Mouse (Mus musculus): ENCODE results near the gene Appbp2. TPM values are rescaled to one million over a fixed set of nuclear protein-coding genes. Genes with fewer than 3 reads are reported as not detected.
A peak's percentile ranks its signal among the peaks of the same experiment; 100 is the strongest.

Appbp2 gene
- polyA plus RNA-seq, 2 experiments: 30.4 to 48.0 TPM

DNA sequence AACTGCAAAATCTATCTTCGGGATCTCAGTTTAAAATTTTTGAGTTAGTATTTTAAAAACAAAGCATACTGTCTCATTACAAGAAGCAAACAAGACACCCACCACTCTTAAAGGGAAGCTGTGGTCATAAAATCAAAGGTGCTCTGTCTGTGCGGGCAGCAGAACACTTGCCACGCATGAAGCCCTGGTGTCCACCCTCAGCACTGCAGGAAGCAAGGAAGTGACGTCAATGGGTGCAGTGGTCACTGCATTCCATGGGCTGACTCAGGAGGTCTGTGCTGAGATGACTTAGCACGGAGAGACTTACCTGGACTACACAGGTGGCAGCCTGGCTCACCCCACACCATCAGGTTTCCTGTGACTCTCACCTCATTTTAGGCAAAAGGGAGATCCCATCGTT, 57.2 kb downstream of the Appbp2 start:
- Histone ChIP-seq H3K4me2 (replicated peaks; ENCODE audit: low read depth, low read length, severe bottlenecking) (no peak overlapping the region), H3K9ac (ENCODE audit: low read depth, low read length, severe bottlenecking) (no peak overlapping the region), H3K9me3 (ENCODE audit: control insufficient read depth, low read length) (no peaks in the 10 kb centered on the region), H3K4me3 (replicated peaks; ENCODE audit: low read length) (no peak overlapping the region), H3K4me1 (ENCODE audit: control insufficient read depth, insufficient read depth, low read length) (no peaks in the 10 kb centered on the region), H3K27ac (replicated peaks; ENCODE audit: low read depth, low read length) (no peak overlapping the region), H3K36me3 (ENCODE audit: control insufficient read depth, insufficient read depth, low read length) (no peaks in the 10 kb centered on the region), H3K27me3 (ENCODE audit: control insufficient read depth, insufficient read depth, low read length) (no peaks in the 10 kb centered on the region)
- no peak for TF ChIP-seq POLR2A (IDR thresholded peaks at IDR 0.05; ENCODE audit: borderline replicate concordance, extremely low read depth, insufficient read depth, insufficient read length)
- DNase-seq (ENCODE audit: low spot score): no peak
- no peak for ATAC-seq (ENCODE audit: low FRiP score, low read depth)
- WGBS: 79% methylated on average over 6 of the region's 6 CpGs

DNA sequence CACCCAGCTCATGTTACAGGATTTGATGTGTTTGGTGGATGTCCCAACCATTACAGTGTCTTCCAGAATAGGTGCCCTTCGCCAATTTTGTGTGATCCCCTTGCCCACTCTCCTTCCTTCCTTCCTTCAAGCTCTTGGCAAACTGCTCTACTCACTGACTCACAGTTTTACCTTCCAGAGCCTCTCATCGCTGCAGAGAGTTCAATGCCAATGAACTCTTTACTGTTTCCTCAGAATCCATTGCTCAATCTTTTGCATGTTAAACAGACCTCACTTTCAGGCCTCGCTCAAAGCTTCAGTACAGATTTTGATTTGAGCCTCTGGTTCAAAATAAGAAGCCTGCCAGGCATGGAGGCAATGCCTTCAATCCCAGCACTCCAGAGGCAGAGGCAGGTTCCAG, 59.0 kb downstream of the Appbp2 start:
- no peak overlapping the region for H3K9ac ChIP-seq (ENCODE audit: low read depth, low read length, severe bottlenecking)
- no peak overlapping the region for H3K27ac ChIP-seq (replicated peaks; ENCODE audit: low read depth, low read length)
- no peak overlapping the region for H3K4me3 ChIP-seq (replicated peaks; ENCODE audit: low read length)
- DNase-seq (ENCODE audit: low spot score) (no peak), ATAC-seq (ENCODE audit: low FRiP score, low read depth) (no peak)
- H3K9me3 ChIP-seq (ENCODE audit: control insufficient read depth, low read length): no peaks in the 10 kb centered on the region
- no peaks in the 10 kb centered on the region for H3K27me3 ChIP-seq (ENCODE audit: control insufficient read depth, insufficient read depth, low read length)
- H3K4me1 ChIP-seq (ENCODE audit: control insufficient read depth, insufficient read depth, low read length): no peaks in the 10 kb centered on the region
- H3K36me3 ChIP-seq (ENCODE audit: control insufficient read depth, insufficient read depth, low read length): no peaks in the 10 kb centered on the region
- 81% methylated on average over 3 of the region's 3 CpGs for WGBS
- H3K4me2 ChIP-seq (replicated peaks; ENCODE audit: low read depth, low read length, severe bottlenecking): no peak overlapping the region
- TF ChIP-seq POLR2A (IDR thresholded peaks at IDR 0.05; ENCODE audit: borderline replicate concordance, extremely low read depth, insufficient read depth, insufficient read length): no peak

DNA sequence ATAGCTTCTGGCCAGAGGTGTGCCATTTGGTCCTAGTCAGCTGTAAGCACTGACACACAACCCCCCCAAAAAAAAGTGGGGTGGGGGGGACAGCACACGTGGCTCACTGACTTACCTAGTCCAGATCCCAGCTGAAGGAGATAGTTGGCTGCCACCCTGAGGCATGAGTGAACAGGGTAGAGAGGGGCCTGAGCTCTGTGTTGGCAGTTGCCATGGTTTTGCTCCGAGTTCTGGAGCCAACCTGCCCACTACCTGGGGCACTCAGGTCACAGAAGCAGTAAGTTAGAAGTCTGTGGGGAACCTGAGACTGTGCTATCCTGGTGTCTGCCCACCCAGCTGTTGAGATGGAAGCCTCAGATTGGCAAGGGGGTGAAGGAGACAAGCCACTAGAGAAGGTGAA, 64.1 kb downstream of the Appbp2 start:
- Histone ChIP-seq H3K4me1 (ENCODE audit: control insufficient read depth, insufficient read depth, low read length) (no peaks in the 10 kb centered on the region), H3K4me3 (replicated peaks; ENCODE audit: low read length) (no peak overlapping the region; the same call in 1 of the 2 replicates), H3K9me3 (ENCODE audit: control insufficient read depth, low read length) (no peaks in the 10 kb centered on the region), H3K4me2 (replicated peaks; ENCODE audit: low read depth, low read length, severe bottlenecking) (peak overlapping the region; percentile 61; the same call in 1 of the 2 replicates), H3K27me3 (ENCODE audit: control insufficient read depth, insufficient read depth, low read length) (no peaks in the 10 kb centered on the region), H3K9ac (ENCODE audit: low read depth, low read length, severe bottlenecking) (0 out of 2 replicates have a peak overlapping the region, but pooled peaks have one; percentile 58), H3K36me3 (ENCODE audit: control insufficient read depth, insufficient read depth, low read length) (no peaks in the 10 kb centered on the region), H3K27ac (replicated peaks; ENCODE audit: low read depth, low read length) (no peak overlapping the region)
- no peak for TF ChIP-seq POLR2A (IDR thresholded peaks at IDR 0.05; ENCODE audit: borderline replicate concordance, extremely low read depth, insufficient read depth, insufficient read length)
- WGBS: 27% methylated on average over 2 of the region's 2 CpGs
- DNase-seq (ENCODE audit: low spot score): no peak
- ATAC-seq (ENCODE audit: low FRiP score, low read depth): no peak

DNA sequence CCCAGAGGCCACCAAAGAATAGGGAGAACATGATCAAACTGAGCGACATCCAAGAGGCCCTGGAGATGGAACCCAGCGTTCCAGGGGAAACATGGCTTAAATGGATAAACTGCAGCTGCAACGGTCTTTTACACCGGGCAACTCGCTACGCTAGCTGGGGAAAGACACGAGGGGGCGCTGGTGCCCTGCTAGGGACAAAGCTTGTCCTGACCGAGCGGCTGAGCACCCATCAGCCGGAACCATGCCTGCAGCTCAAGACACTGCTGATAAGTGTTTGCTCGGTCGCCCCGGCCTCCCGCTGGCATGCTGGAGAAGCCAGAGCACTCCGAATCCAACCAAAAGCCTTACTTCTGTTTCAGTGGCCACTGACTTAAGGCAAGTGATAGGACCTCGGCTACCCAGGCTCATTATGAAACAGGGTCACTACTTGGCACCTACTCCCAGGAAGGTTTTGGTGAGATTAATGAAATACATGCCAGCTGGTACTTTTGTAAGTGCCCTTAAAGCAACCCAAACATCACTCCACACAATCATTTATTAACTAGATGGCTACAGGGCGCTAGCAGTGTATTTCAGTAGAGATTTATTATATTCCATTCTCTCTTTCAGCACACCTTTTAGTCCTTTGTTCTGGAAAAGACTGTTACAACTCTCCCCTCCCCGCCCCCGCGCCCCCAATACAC, 64.7 kb downstream of the Appbp2 start, which contains the start of gene 1700125H20Rik:
1700125H20Rik (plus strand) TSS at position 347 of the 683 bp plus-strand sequence.
- no peaks in the 10 kb centered on the region for H3K9me3 ChIP-seq (ENCODE audit: control insufficient read depth, low read length)
- peak within 1 kb of the TSS; percentile 31 for H3K4me3 ChIP-seq (replicated peaks; ENCODE audit: low read length)
- peak; percentile 42; the same call in 1 of the 2 replicates for TF ChIP-seq POLR2A (IDR thresholded peaks at IDR 0.05; ENCODE audit: borderline replicate concordance, extremely low read depth, insufficient read depth, insufficient read length)
- peak within 1 kb of the TSS; percentile 58 for H3K9ac ChIP-seq (ENCODE audit: low read depth, low read length, severe bottlenecking)
- peak within 1 kb of the TSS; percentile 61 for H3K4me2 ChIP-seq (replicated peaks; ENCODE audit: low read depth, low read length, severe bottlenecking)
- no peak within 1 kb of the TSS for H3K27ac ChIP-seq (replicated peaks; ENCODE audit: low read depth, low read length)
- no peaks in the 10 kb centered on the region for H3K27me3 ChIP-seq (ENCODE audit: control insufficient read depth, insufficient read depth, low read length)
- DNase-seq (ENCODE audit: low spot score) (peak; percentile 96), ATAC-seq (ENCODE audit: low FRiP score, low read depth) (peak; percentile 87)
- H3K4me1 ChIP-seq (ENCODE audit: control insufficient read depth, insufficient read depth, low read length): no peaks in the 10 kb centered on the region
- no peaks in the 10 kb centered on the region for H3K36me3 ChIP-seq (ENCODE audit: control insufficient read depth, insufficient read depth, low read length)
- 9% methylated on average over 21 of the region's 21 CpGs for WGBS

DNA sequence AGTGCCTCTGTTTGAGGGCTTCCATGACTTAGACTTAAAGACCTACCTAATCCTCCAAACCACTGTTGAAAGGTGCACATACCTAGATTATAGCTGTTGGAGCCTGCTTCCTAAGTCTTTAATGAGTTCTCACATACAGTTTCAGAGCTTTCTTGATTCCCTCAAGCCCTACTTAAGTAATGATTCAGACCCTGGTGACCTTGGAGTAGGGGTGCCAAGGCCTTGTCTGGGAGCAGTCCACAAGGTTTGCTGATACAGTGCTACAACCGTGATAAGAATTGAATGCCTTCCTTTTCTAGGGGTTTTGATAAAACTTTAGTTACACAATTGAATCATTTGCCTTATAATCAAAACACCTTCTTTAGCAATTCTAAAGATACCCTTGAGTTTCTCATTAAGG, 67.4 kb downstream of the Appbp2 start:
- no peak for TF ChIP-seq POLR2A (IDR thresholded peaks at IDR 0.05; ENCODE audit: borderline replicate concordance, extremely low read depth, insufficient read depth, insufficient read length)
- H3K27me3 ChIP-seq (ENCODE audit: control insufficient read depth, insufficient read depth, low read length): no peaks in the 10 kb centered on the region
- DNase-seq (ENCODE audit: low spot score) (no peak), ATAC-seq (ENCODE audit: low FRiP score, low read depth) (no peak)
- H3K27ac ChIP-seq (replicated peaks; ENCODE audit: low read depth, low read length): no peak overlapping the region
- no peaks in the 10 kb centered on the region for H3K36me3 ChIP-seq (ENCODE audit: control insufficient read depth, insufficient read depth, low read length)
- H3K4me3 ChIP-seq (replicated peaks; ENCODE audit: low read length): no peak overlapping the region
- no peak overlapping the region for H3K4me2 ChIP-seq (replicated peaks; ENCODE audit: low read depth, low read length, severe bottlenecking)
- H3K4me1 ChIP-seq (ENCODE audit: control insufficient read depth, insufficient read depth, low read length): no peaks in the 10 kb centered on the region
- H3K9me3 ChIP-seq (ENCODE audit: control insufficient read depth, low read length): no peaks in the 10 kb centered on the region
- WGBS: 79% methylated on average over 1 of the region's 1 CpGs
- no peak overlapping the region for H3K9ac ChIP-seq (ENCODE audit: low read depth, low read length, severe bottlenecking)

Measured in limb, embryonic 14.5 days (tissue).